Mouse (Mus musculus) heart, embryonic 13.5 days (tissue): ENCODE measurements at regions not wholly inside any gene's neighbourhood (a gene's known extent, or its start where the extent isn't known, plus 50 kb on each side); places are given as distances from the start of the nearest gene placed in this dataset.

Experiments used
- ATAC-seq: fragments of 200-750 bp; cut with Nextera tagmentation; 2 replicates; pipeline ENCODE4 v1.8.0; 2017; ENCODE audit warnings: moderate TSS enrichment; ENCODE audit not compliant: insufficient number of reproducible peaks, low FRiP score, low TSS enrichment; ENCODE audit errors: extremely low read depth
- H3K27ac ChIP-seq: fragments of 300-500 bp; sonication (generic); replicated peaks from 2 replicates; pipeline ENCODE4 v1.5.1; 2015; ENCODE audit warnings: moderate library complexity, mild to moderate bottlenecking, inconsistent platforms
- H3K27me3 ChIP-seq: fragments of 300-500 bp; sonication (generic); replicated peaks from 2 replicates; pipeline ENCODE4 v1.6.1; 2015; ENCODE audit warnings: mild to moderate bottlenecking, inconsistent platforms
- H3K36me3 ChIP-seq: fragments of 300-500 bp; sonication (generic); 2 replicates; pipeline ENCODE4 v1.6.1; 2015; ENCODE audit warnings: mild to moderate bottlenecking, inconsistent platforms
- H3K4me1 ChIP-seq: fragments of 300-500 bp; sonication (generic); 2 replicates; pipeline ENCODE4 v1.6.1; 2015; ENCODE audit warnings: inconsistent platforms
- H3K4me2 ChIP-seq: fragments of 300-500 bp; sonication (generic); 2 replicates; pipeline ENCODE4 v1.6.1; 2015; ENCODE audit warnings: inconsistent platforms, mild to moderate bottlenecking, moderate library complexity
- H3K4me3 ChIP-seq: fragments of 300-500 bp; sonication (generic); 2 replicates; pipeline ENCODE4 v1.5.1; 2015; ENCODE audit warnings: moderate library complexity, mild to moderate bottlenecking, inconsistent platforms
- H3K9ac ChIP-seq: fragments of 300-500 bp; sonication (generic); 2 replicates; pipeline ENCODE4 v1.6.1; 2015; ENCODE audit warnings: inconsistent platforms, mild to moderate bottlenecking, moderate library complexity
- H3K9me3 ChIP-seq: fragments of 300-500 bp; sonication (generic); 2 replicates; pipeline ENCODE4 v1.6.1; 2016; ENCODE audit warnings: inconsistent platforms
- WGBS: fragments of 180-500 bp; shearing (Covaris S2); methylation state at CpG from one replicate; pipeline ENCODE4 v1.1.7; 2015; ENCODE audit warnings: mixed read lengths; 5-methylcytosine and 5-hydroxymethylcytosine counted together

- 67% methylated on average over 9 of the region's 9 CpGs for WGBS
- no peak for ATAC-seq
Observed at GRCm38 (mm10) chr13:52738095-52738660, 155.2 kb downstream of the Syk start.

GRCm38 (mm10) chr13:52741371-52741770, 158.4 kb downstream of the Syk start:
- Histone ChIP-seq H3K36me3 (no peaks in the 10 kb centered on the region), H3K27ac (no peak overlapping the region), H3K27me3 (0 out of 2 replicates have a peak, but pooled peaks cover 15% of the 10 kb centered on the region), H3K9ac (no peak overlapping the region), H3K4me1 (peaks cover 17% of the 10 kb centered on the region; the same call in 1 of the 2 replicates), H3K4me2 (no peak overlapping the region), H3K9me3 (no peaks in the 10 kb centered on the region), H3K4me3 (no peak overlapping the region)
- ATAC-seq: no peak
- WGBS: 67% methylated on average over 4 of the region's 4 CpGs

More at GRCm38 (mm10) chr13:52738095-52738660, 155.2 kb downstream of the Syk start:
- no peaks in the 10 kb centered on the region for H3K9me3 ChIP-seq
- H3K4me1 ChIP-seq: peaks cover 25% of the 10 kb centered on the region
- H3K27me3 ChIP-seq: no peaks in the 10 kb centered on the region
- H3K9ac ChIP-seq: no peak overlapping the region
- no peak overlapping the region for H3K4me3 ChIP-seq
- H3K36me3 ChIP-seq: no peaks in the 10 kb centered on the region
- H3K4me2 ChIP-seq: no peak overlapping the region
- H3K27ac ChIP-seq: no peak overlapping the region

- Histone ChIP-seq H3K9ac (no peak overlapping the region), H3K36me3 (no peaks in the 10 kb centered on the region), H3K4me3 (no peak overlapping the region), H3K27ac (no peak overlapping the region), H3K9me3 (no peaks in the 10 kb centered on the region), H3K4me2 (no peak overlapping the region), H3K4me1 (peaks cover 20% of the 10 kb centered on the region), H3K27me3 (peaks cover 17% of the 10 kb centered on the region; the same call in 1 of the 2 replicates)
- ATAC-seq: no peak
- 50% methylated on average over 10 of the region's 10 CpGs for WGBS
Observed at GRCm38 (mm10) chr13:52756005-52756404, 173.0 kb downstream of the Syk start.

- Histone ChIP-seq H3K9ac (peak overlapping the region; percentile 71), H3K36me3 (no peaks in the 10 kb centered on the region), H3K27me3 (no peaks in the 10 kb centered on the region), H3K9me3 (no peaks in the 10 kb centered on the region), H3K27ac (peak overlapping the region; percentile 93), H3K4me3 (no peak overlapping the region), H3K4me2 (peak overlapping the region; percentile 43), H3K4me1 (peaks cover 52% of the 10 kb centered on the region)
- WGBS: 16% methylated on average over 13 of the region's 13 CpGs
- peak; percentile 35; the same call in 1 of the 2 replicates for ATAC-seq
Observed at GRCm38 (mm10) chr13:52765508-52766181, 163.8 kb downstream of the Auh start.

GRCm38 (mm10) chr13:52766236-52766635, 163.2 kb downstream of the Auh start:
- no peaks in the 10 kb centered on the region for H3K36me3 ChIP-seq
- ATAC-seq: no peak
- peak overlapping the region; percentile 71; the same call in 1 of the 2 replicates for H3K9ac ChIP-seq
- peaks cover 54% of the 10 kb centered on the region for H3K4me1 ChIP-seq
- no peaks in the 10 kb centered on the region for H3K27me3 ChIP-seq
- H3K27ac ChIP-seq: peak overlapping the region; percentile 93
- no peak overlapping the region for H3K4me3 ChIP-seq
- peak overlapping the region; percentile 43 for H3K4me2 ChIP-seq
- WGBS: 78% methylated on average over 2 of the region's 2 CpGs
- H3K9me3 ChIP-seq: no peaks in the 10 kb centered on the region

GRCm38 (mm10) chr13:52769956-52770355, 159.5 kb downstream of the Auh start:
- Histone ChIP-seq H3K9me3 (no peaks in the 10 kb centered on the region), H3K4me2 (no peak overlapping the region)

GRCm38 (mm10) chr13:52771518-52771917, 158.0 kb downstream of the Auh start:
- no peaks in the 10 kb centered on the region for H3K27me3 ChIP-seq
- no peak overlapping the region for H3K4me3 ChIP-seq
- no peak overlapping the region for H3K27ac ChIP-seq
- no peak overlapping the region for H3K4me2 ChIP-seq
- no peaks in the 10 kb centered on the region for H3K9me3 ChIP-seq
- peaks cover 30% of the 10 kb centered on the region for H3K4me1 ChIP-seq
- ATAC-seq: no peak
- H3K9ac ChIP-seq: no peak overlapping the region
- H3K36me3 ChIP-seq: no peaks in the 10 kb centered on the region
- 77% methylated on average over 3 of the region's 3 CpGs for WGBS

More at GRCm38 (mm10) chr13:52769956-52770355, 159.5 kb downstream of the Auh start:
- Histone ChIP-seq H3K4me3 (no peak overlapping the region), H3K27me3 (no peaks in the 10 kb centered on the region), H3K27ac (0 out of 2 replicates have a peak overlapping the region, but pooled peaks have one; percentile 1), H3K9ac (no peak overlapping the region), H3K36me3 (no peaks in the 10 kb centered on the region), H3K4me1 (peaks cover 46% of the 10 kb centered on the region)
- no peak for ATAC-seq
- WGBS: 45% methylated on average over 8 of the region's 8 CpGs

GRCm38 (mm10) chr13:52772081-52772480, 157.4 kb downstream of the Auh start:
- Histone ChIP-seq H3K4me1 (peaks cover 27% of the 10 kb centered on the region), H3K27me3 (no peaks in the 10 kb centered on the region), H3K4me2 (no peak overlapping the region), H3K36me3 (no peaks in the 10 kb centered on the region), H3K27ac (no peak overlapping the region), H3K9me3 (no peaks in the 10 kb centered on the region), H3K4me3 (no peak overlapping the region), H3K9ac (no peak overlapping the region)
- WGBS: 75% methylated on average over 4 of the region's 4 CpGs
- no peak for ATAC-seq

GRCm38 (mm10) chr13:52777396-52778034, 152.0 kb downstream of the Auh start:
- Histone ChIP-seq H3K36me3 (no peaks in the 10 kb centered on the region), H3K9ac (no peak overlapping the region), H3K4me3 (no peak overlapping the region), H3K4me2 (no peak overlapping the region), H3K27me3 (no peaks in the 10 kb centered on the region), H3K4me1 (peaks cover 26% of the 10 kb centered on the region), H3K27ac (0 out of 2 replicates have a peak overlapping the region, but pooled peaks have one; percentile 1), H3K9me3 (no peaks in the 10 kb centered on the region)
- 49% methylated on average over 6 of the region's 6 CpGs for WGBS
- ATAC-seq: no peak

- ATAC-seq: no peak
- Histone ChIP-seq H3K4me2 (no peak overlapping the region), H3K27me3 (no peaks in the 10 kb centered on the region), H3K9ac (no peak overlapping the region), H3K36me3 (no peaks in the 10 kb centered on the region), H3K4me3 (no peak overlapping the region), H3K9me3 (no peaks in the 10 kb centered on the region), H3K4me1 (peaks cover 26% of the 10 kb centered on the region), H3K27ac (no peak overlapping the region)
- 22% methylated on average over 4 of the region's 4 CpGs for WGBS
Observed at GRCm38 (mm10) chr13:52778848-52779247, 150.6 kb downstream of the Auh start.
